Mouse (Mus musculus): ENCODE results near the gene Meis2. TPM values are rescaled to one million over a fixed set of nuclear protein-coding genes. Genes with fewer than 3 reads are reported as not detected.

The Meis2 gene
- total and polyA plus RNA-seq, 3 experiments = 3.1 to 9.8 TPM; not detected in 1

DNA sequence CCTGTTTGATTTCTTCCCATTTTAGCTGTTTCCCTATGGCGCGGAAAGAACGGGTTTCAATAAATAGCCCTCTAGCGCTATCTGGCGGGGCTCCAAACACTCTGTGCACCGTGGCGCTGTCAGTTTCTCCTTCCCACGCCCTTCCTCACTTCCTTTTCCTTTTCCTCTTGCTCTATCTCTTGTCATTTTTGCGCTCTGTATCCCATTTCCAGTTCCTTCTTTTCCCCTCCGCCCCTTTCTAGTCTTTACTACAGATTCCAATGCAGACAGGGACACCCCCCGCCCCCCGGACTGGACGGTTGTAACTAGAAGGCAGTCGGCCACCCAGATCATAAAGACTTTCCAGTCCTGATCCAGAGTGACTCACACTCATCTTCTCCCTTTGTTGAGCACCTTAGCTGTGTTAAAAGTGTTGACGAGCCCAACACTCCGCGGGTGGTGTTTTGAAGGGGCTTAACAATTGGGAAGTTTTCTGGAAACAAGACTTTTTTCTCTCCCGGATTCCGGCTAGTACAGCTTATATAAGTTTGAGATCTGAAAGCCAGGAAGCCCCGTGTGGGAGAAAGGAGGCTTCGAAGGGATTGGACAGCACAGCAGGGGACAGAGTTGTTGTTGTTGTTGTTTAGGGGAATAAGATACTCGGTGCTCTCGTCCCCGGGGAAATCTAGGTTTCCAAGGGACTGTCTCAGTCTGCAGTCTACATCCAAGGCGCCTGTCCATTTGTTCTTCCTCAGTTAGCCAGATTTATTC is 6.1 kb upstream of the Meis2 start (continued):
- TF ChIP-seq ZMIZ1 (IDR thresholded peaks at IDR 0.05; ENCODE audit: low read depth, low read length) = no peak
- no peak for TF ChIP-seq ETS1 (IDR thresholded peaks at IDR 0.05; ENCODE audit: low read depth, low read length)
- no peak for TF ChIP-seq TBP (IDR thresholded peaks at IDR 0.05; ENCODE audit: low read depth, low read length)
- TF ChIP-seq NRF1 (IDR thresholded peaks at IDR 0.05; ENCODE audit: insufficient read depth, low read depth, low read length, poor library complexity, severe bottlenecking) = no peak
- TF ChIP-seq USF2 (IDR thresholded peaks at IDR 0.05; ENCODE audit: borderline replicate concordance in 1 of 2, insufficient read depth in 1 of 2, low read depth in 1 of 2, low read length in 2 of 2) = no peak
- TF ChIP-seq POLR2A (IDR thresholded peaks at IDR 0.05; ENCODE audit: control insufficient read depth in 1 of 2, insufficient read depth in 1 of 2, low read depth in 1 of 2, low read length in 2 of 2, poor library complexity in 1 of 2) = no peak
- TF ChIP-seq HCFC1 (IDR thresholded peaks at IDR 0.05; ENCODE audit: low read depth, low read length) = no peak
- no peak for TF ChIP-seq JUND (IDR thresholded peaks at IDR 0.05; ENCODE audit: low read depth, low read length)
- TF ChIP-seq TAL1 (IDR thresholded peaks at IDR 0.05; ENCODE audit: low read length) = no peak
- no peak for TF ChIP-seq MAFK (IDR thresholded peaks at IDR 0.05; ENCODE audit: borderline replicate concordance, low read depth, low read length)
- no peak for TF ChIP-seq KAT2A (conservative IDR thresholded peaks at IDR 0.05; ENCODE audit: low read depth, low read length)
- TF ChIP-seq MEF2A (IDR thresholded peaks at IDR 0.05; ENCODE audit: extremely low read depth, insufficient replicate concordance, low read depth, low read length, poor library complexity, severe bottlenecking) = no peak
- TF ChIP-seq CHD2 (IDR thresholded peaks at IDR 0.05; ENCODE audit: low read length) = no peak
- TF ChIP-seq MYC (IDR thresholded peaks at IDR 0.05; ENCODE audit: low read depth, low read length) = no peak
- no peak for TF ChIP-seq POLR2AphosphoS5 (IDR thresholded peaks at IDR 0.05; ENCODE audit: borderline replicate concordance, low read depth, low read length)
- TF ChIP-seq SIN3A (IDR thresholded peaks at IDR 0.05; ENCODE audit: low read length) = no peak
- no peak for TF ChIP-seq TCF12 (IDR thresholded peaks at IDR 0.05; ENCODE audit: low read depth, low read length)

DNA sequence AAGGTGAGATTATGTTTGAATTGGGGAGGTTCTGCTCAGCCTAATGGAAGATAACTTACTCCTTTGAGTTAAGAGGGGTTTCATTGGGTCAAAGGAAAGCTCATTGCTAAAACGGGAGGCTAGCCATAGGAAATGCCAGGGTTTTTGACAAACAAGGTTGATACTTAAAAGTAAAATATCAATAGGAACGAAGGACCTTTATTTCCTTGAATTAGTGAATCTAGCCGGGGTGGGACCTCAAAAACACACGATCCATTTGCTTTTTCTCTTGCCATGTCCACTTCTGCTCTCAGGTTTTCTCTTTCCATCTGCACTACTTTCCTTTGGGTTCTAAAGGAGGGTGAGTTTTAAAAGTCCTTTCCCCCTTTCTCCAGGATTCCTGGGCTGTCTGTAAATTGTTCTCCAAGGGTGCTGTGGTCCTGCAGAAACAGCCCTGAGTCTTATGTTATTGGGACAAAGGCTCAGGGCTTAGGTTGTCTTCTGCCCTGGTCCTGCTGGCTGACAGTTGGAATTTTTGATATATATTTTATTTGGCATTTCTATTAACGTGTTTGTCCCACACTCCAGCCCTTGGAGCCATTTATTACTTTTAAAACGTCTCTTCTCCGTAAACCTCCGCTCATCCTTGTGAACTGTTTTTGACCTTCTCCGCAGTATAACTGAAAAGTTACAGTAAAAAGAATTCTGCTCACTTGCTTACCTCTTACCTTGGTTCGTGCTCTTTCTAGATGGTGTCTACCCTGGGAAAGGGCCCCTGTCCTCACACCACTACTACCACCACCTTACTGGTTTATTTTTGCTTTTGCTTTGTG is 5.2 kb upstream of the Meis2 start:
- H3K36me3 ChIP-seq (ENCODE audit: control insufficient read depth in 1 of 2, insufficient read depth in 2 of 2, low read length in 2 of 2) = peaks cover 0 to 3% of the 10 kb centered on the region in 2 experiments; a peak in 2 of 4 replicates
- H3K4me1 ChIP-seq (ENCODE audit: control insufficient read depth in 1 of 2, insufficient read depth in 2 of 2, low read length in 2 of 2) = peaks cover 0 to 7% of the 10 kb centered on the region in 2 experiments; a peak in 1 of 4 replicates
- no peaks in the 10 kb centered on the region for H3K27me3 ChIP-seq (ENCODE audit: control insufficient read depth in 1 of 2, insufficient read depth in 2 of 2, low read length in 2 of 2)
- no peak overlapping the region for H3K9ac ChIP-seq (ENCODE audit: control insufficient read depth, low read depth, low read length, poor library complexity, severe bottlenecking)
- TF ChIP-seq GABPA (IDR thresholded peaks at IDR 0.05; ENCODE audit: low read depth, low read length) (no peak), USF2 (IDR thresholded peaks at IDR 0.05; ENCODE audit: borderline replicate concordance in 1 of 2, insufficient read depth in 1 of 2, low read depth in 1 of 2, low read length in 2 of 2) (no peak), CHD2 (IDR thresholded peaks at IDR 0.05; ENCODE audit: low read length) (no peak), USF1 (IDR thresholded peaks at IDR 0.05; ENCODE audit: low read depth, low read length) (no peak), GATA1 (IDR thresholded peaks at IDR 0.05; ENCODE audit: low read depth, low read length) (no peak), E2F4 (IDR thresholded peaks at IDR 0.05; ENCODE audit: borderline replicate concordance, low read depth, low read length) (no peak), NELFE (IDR thresholded peaks at IDR 0.05; ENCODE audit: low read depth, low read length) (no peak), MAZ (IDR thresholded peaks at IDR 0.05; ENCODE audit: low read depth, low read length) (no peak), SIN3A (IDR thresholded peaks at IDR 0.05; ENCODE audit: low read length) (no peak), TBP (IDR thresholded peaks at IDR 0.05; ENCODE audit: low read depth, low read length) (no peak), UBTF (IDR thresholded peaks at IDR 0.05; ENCODE audit: borderline replicate concordance, insufficient read depth, low read depth, low read length) (no peak), ZNF384 (IDR thresholded peaks at IDR 0.05; ENCODE audit: low read depth, low read length) (no peak)
- H3K9me3 ChIP-seq (replicated peaks; ENCODE audit: insufficient read depth, low read length) = no peaks in the 10 kb centered on the region
- H3K79me2 ChIP-seq (ENCODE audit: control insufficient read depth, insufficient read depth, low read length, poor library complexity) = peaks cover 1% of the 10 kb centered on the region; the same call in 1 of the 2 replicates
- peak overlapping the region in 1 of 2 experiments; percentile 27; a peak in 1 of 4 replicates for H3K4me3 ChIP-seq (ENCODE audit: control insufficient read depth in 1 of 2, insufficient read depth in 1 of 2, low read depth in 2 of 2, low read length in 2 of 2)
- H3K27ac ChIP-seq (ENCODE audit: control insufficient read depth, low read depth, low read length) = no peak overlapping the region
- no peak for DNase-seq (ENCODE audit: low read depth, low spot score)

Data from MEL (cell line).